Mouse (Mus musculus) small intestine, adult 2 months (tissue): ENCODE data around the gene Gm20388.

Experiments
- CTCF ChIP-seq: fragments of 200-500 bp; IDR thresholded peaks from 2 replicates; pipeline ENCODE4 v1.5.1; 2012; ENCODE audit warnings: low read depth, mild to moderate bottlenecking, control low read depth, inconsistent platforms, low read length, moderate library complexity, mixed read lengths; ENCODE audit not compliant: insufficient replicate concordance, insufficient read length; ENCODE audit errors: extremely low read depth
- POLR2A ChIP-seq: fragments of 200-500 bp; IDR thresholded peaks from 2 replicates; pipeline ENCODE4 v1.6.1; 2012; ENCODE audit warnings: low read depth, mild to moderate bottlenecking, control low read depth, inconsistent platforms, low read length, moderate library complexity

DNA sequence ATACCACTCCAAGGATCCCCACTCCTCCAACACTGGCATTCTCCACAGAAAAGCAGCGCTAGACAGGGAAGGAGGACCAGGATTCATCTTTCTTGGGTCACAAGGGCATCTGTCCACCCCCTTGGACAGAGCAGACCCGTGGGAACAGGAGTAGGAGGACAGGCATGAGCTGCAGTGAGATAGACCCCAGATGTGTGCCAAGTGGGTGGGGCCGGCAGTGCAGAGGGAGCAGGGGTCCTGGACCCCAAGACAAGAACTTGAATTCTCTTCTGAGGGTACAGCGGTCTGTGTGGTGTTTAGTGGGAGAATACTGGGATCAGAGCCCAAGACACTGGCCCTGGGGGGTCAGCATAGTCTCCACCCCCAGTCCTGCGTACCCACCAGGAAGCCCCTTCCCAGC is 2282.1 kb downstream of the Gm20388 start:
- TF ChIP-seq POLR2A (no peak), CTCF (no peak)
